Comparison of ENCODE assay signal across 8 mouse cellular contexts in genomic region chr4:33290002-33290401, GRCm38 (mm10). TPM values are rescaled to one million over a fixed set of nuclear protein-coding genes. Genes with fewer than 3 reads are reported as not detected.
DNase-seq lines count a peak whose midpoint lies in the region; ATAC-seq and TF ChIP-seq lines count a peak whose summit lies in the region.

Gene Pnrc1, minus strand, starts transcription at chr4:33290163.

- H3K9me3 ChIP-seq in embryonic facial prominence, embryonic 12.5 days = no peaks in the 10 kb centered on the region
- no peaks in the 10 kb centered on the region for H3K9me3 ChIP-seq in limb, embryonic 15.5 days
- no peaks in the 10 kb centered on the region for H3K9me3 ChIP-seq in midbrain, postnatal 0 days (ENCODE audit: low read length)

- peak within 1 kb of the TSS; percentile 36 for H3K4me2 ChIP-seq in embryonic facial prominence, embryonic 12.5 days (replicated peaks)
- H3K4me2 ChIP-seq in limb, embryonic 15.5 days = peak within 1 kb of the TSS; percentile 38
- H3K4me2 ChIP-seq in midbrain, postnatal 0 days (ENCODE audit: low read depth, low read length, poor library complexity, severe bottlenecking) = no peak within 1 kb of the TSS

- H3K79me2 ChIP-seq in heart, adult 2 months (replicated peaks; ENCODE audit: control insufficient read depth, insufficient read depth, low read length) = no peaks in the 10 kb centered on the region

- WGBS in embryonic facial prominence, embryonic 12.5 days = 42% methylated on average over 3 of the region's 3 CpGs
- 57% methylated on average over 3 of the region's 3 CpGs for WGBS in heart, adult 2 months
- 29% methylated on average over 3 of the region's 3 CpGs for WGBS in limb, embryonic 15.5 days
- 59% methylated on average over 3 of the region's 3 CpGs for WGBS in midbrain, postnatal 0 days

- peak within 1 kb of the TSS; percentile 8; the same call in 1 of the 2 replicates for H3K9ac ChIP-seq in embryonic facial prominence, embryonic 12.5 days
- H3K9ac ChIP-seq in heart, adult 2 months (ENCODE audit: low read depth, low read length) = no peak within 1 kb of the TSS
- no peak within 1 kb of the TSS; the same call in 1 of the 2 replicates for H3K9ac ChIP-seq in limb, embryonic 15.5 days
- no peak within 1 kb of the TSS for H3K9ac ChIP-seq in midbrain, postnatal 0 days (replicated peaks; ENCODE audit: low read length, poor library complexity, severe bottlenecking)

- H3K4me1 ChIP-seq in embryonic facial prominence, embryonic 12.5 days = no peaks in the 10 kb centered on the region
- H3K4me1 ChIP-seq in heart, adult 2 months (ENCODE audit: control insufficient read depth, insufficient read depth, low read length) = peaks cover 1% of the 10 kb centered on the region
- no peaks in the 10 kb centered on the region for H3K4me1 ChIP-seq in limb, embryonic 15.5 days
- H3K4me1 ChIP-seq in midbrain, postnatal 0 days (ENCODE audit: insufficient read depth, low read length) = no peaks in the 10 kb centered on the region

- H3K4me3 ChIP-seq in embryonic facial prominence, embryonic 12.5 days = peak within 1 kb of the TSS; percentile 17; the same call in 1 of the 2 replicates
- H3K4me3 ChIP-seq in heart, adult 2 months = peak within 1 kb of the TSS; percentile 51
- H3K4me3 ChIP-seq in limb, embryonic 15.5 days = peak within 1 kb of the TSS; percentile 36
- no peak within 1 kb of the TSS for H3K4me3 ChIP-seq in midbrain, postnatal 0 days (ENCODE audit: low read depth, low read length)

- no peak for TF ChIP-seq CTCF in heart, adult 2 months (IDR thresholded peaks at IDR 0.05)
- no peak for TF ChIP-seq CTCF in midbrain, postnatal 0 days (IDR thresholded peaks at IDR 0.05)

- intact Hi-C loops in heart, adult 2 months (cut with DNase I) = loop anchor here (5.0 kb wide), 1 partner anchor 103 kb away; the partner anchor contains the start of gene Pm20d2

- no peak for TF ChIP-seq EP300 in heart, adult 2 months (IDR thresholded peaks at IDR 0.05; ENCODE audit: insufficient read depth, low read depth, low read length)

- H3K27ac ChIP-seq in embryonic facial prominence, embryonic 12.5 days = peak within 1 kb of the TSS; percentile 67
- peak within 1 kb of the TSS; percentile 58 for H3K27ac ChIP-seq in heart, adult 2 months
- peak within 1 kb of the TSS; percentile 64 for H3K27ac ChIP-seq in limb, embryonic 15.5 days
- H3K27ac ChIP-seq in midbrain, postnatal 0 days (ENCODE audit: low read depth, low read length) = peak within 1 kb of the TSS; percentile 47; the same call in 1 of the 2 replicates

- no peaks in the 10 kb centered on the region for H3K27me3 ChIP-seq in embryonic facial prominence, embryonic 12.5 days
- no peaks in the 10 kb centered on the region for H3K27me3 ChIP-seq in heart, adult 2 months (ENCODE audit: control insufficient read depth, insufficient read depth, low read length)
- H3K27me3 ChIP-seq in limb, embryonic 15.5 days = no peaks in the 10 kb centered on the region
- no peaks in the 10 kb centered on the region; the same call in 1 of the 2 replicates for H3K27me3 ChIP-seq in midbrain, postnatal 0 days (ENCODE audit: insufficient read depth, low read length)

- peak; percentile 91 for ATAC-seq in embryonic facial prominence, embryonic 12.5 days (ENCODE audit: insufficient number of reproducible peaks, insufficient read depth, low FRiP score, low TSS enrichment)
- peak; percentile 92 for ATAC-seq in limb, embryonic 15.5 days (ENCODE audit: insufficient number of reproducible peaks, low FRiP score, low TSS enrichment, low read depth)
- ATAC-seq in midbrain, postnatal 0 days (ENCODE audit: low FRiP score) = peak; percentile 93

- no peaks in the 10 kb centered on the region for H3K36me3 ChIP-seq in embryonic facial prominence, embryonic 12.5 days
- H3K36me3 ChIP-seq in heart, adult 2 months (ENCODE audit: control insufficient read depth, insufficient read depth, low read length) = no peaks in the 10 kb centered on the region
- no peaks in the 10 kb centered on the region for H3K36me3 ChIP-seq in limb, embryonic 15.5 days
- no peaks in the 10 kb centered on the region for H3K36me3 ChIP-seq in midbrain, postnatal 0 days (ENCODE audit: insufficient read depth, low read length)

- peak; percentile 18 for DNase-seq in urinary bladder, postnatal 14 days (ENCODE audit: low spot score)
- DNase-seq in urinary bladder, postnatal 25 days (ENCODE audit: low spot score) = no peak
- DNase-seq in heart, adult 2 months = peak in 1 of 2 experiments; percentile 62
- DNase-seq in kidney, adult 8-10 months = peak; percentile 17 to 38
- peak; percentile 75 for DNase-seq in midbrain, postnatal 0 days (ENCODE audit: low spot score)
- no peak for DNase-seq in yolk sac, embryonic 10.5 days (ENCODE audit: low spot score)

- TF ChIP-seq POLR2A in heart, adult 2 months (IDR thresholded peaks at IDR 0.05; ENCODE audit: insufficient read depth, low read depth, low read length) = no peak

RNA-seq across cellular contexts. Expression of gene Pnrc1, which starts in this region (rescaled TPM):
- polyA plus RNA-seq in embryonic facial prominence, embryonic 12.5 days (2016; fragmentation: Nextera tagmentation; extraction: Ambion mirVana) = 127 and 137 TPM in 2 replicates
- 100 to 1,000 TPM; 151 to 170 TPM for total RNA-seq in heart, adult 2 months (2021)
- polyA plus RNA-seq in heart, adult 2 months (2012; rRNA removed) = 39.8 and 40.5 TPM in 2 replicates
- polyA plus RNA-seq in limb, embryonic 15.5 days (2015; fragmentation: Nextera tagmentation; extraction: Ambion mirVana) = 83.8 and 98.1 TPM in 2 replicates
- 91.3 and 109 TPM in 2 replicates for total RNA-seq in midbrain, postnatal 0 days (2014; rRNA removed)
- 41.3 and 43.6 TPM in 2 replicates for polyA plus RNA-seq in midbrain, postnatal 0 days (2015; fragmentation: Nextera tagmentation; extraction: Ambion mirVana)

Comparison
In these comparisons a context has a peak if more than half of its experiments do, and no peak if none do; other contexts are left out.
1. DNase-seq: peak in urinary bladder, postnatal 14 days (single experiment), kidney, adult 8-10 months (2 of 2) and midbrain, postnatal 0 days (single experiment); none in urinary bladder, postnatal 25 days (single experiment) and yolk sac, embryonic 10.5 days (single experiment).
2. Peak in every context shown above with its lines, with median percentiles within 50 percentile points of each other: ATAC-seq and H3K27ac ChIP-seq.